Mouse (Mus musculus): Measurements from ENCODE around the gene Krr1. TPM values are rescaled to one million over a fixed set of nuclear protein-coding genes. Genes with fewer than 3 reads are reported as not detected.
A peak's percentile ranks its signal among the peaks of the same experiment; 100 is the strongest.

The Krr1 gene
- polyA plus RNA-seq, 1 experiment from 2014 or later: 59.6 TPM

GRCm38 (mm10) chr10:111959353-111959752 is 13.1 kb upstream of the Krr1 start:
- Histone ChIP-seq H3K27me3 (ENCODE audit: control insufficient read depth, insufficient read depth, low read length) (no peaks in the 10 kb centered on the region), H3K4me1 (replicated peaks; ENCODE audit: control insufficient read depth, insufficient read depth, low read length) (no peaks in the 10 kb centered on the region), H3K4me2 (replicated peaks; ENCODE audit: low read depth, low read length) (no peak overlapping the region), H3K27ac (ENCODE audit: low read depth, low read length) (no peak overlapping the region), H3K9me3 (ENCODE audit: control insufficient read depth, low read length) (no peaks in the 10 kb centered on the region), H3K4me3 (ENCODE audit: low read depth, low read length) (no peak overlapping the region), H3K9ac (ENCODE audit: low read depth, low read length) (no peak overlapping the region), H3K36me3 (ENCODE audit: control insufficient read depth, insufficient read depth, low read length) (no peaks in the 10 kb centered on the region)
- ATAC-seq (ENCODE audit: low FRiP score): no peak
- WGBS: 83% methylated on average over 2 of the region's 2 CpGs
- no peak for DNase-seq (ENCODE audit: low spot score)

DNA sequence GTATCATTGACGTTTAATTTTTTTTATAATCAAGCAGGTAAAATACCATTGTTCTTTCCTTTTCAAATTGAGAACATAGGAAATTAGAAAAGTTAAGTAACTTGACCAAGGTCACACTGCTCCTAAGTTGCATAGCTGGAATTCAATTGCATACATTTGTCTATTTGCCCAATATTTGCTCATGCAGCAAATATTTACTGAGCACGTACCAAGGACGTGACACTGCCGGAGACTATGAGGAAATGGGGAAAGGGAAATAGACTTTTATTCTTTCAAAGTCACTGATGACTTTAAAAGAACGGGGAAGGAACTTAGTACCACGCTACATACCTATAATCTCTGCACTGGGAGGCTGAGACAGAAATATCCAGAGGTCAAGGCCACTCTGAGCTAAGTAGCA is 12.0 kb upstream of the Krr1 start:
- Histone ChIP-seq H3K27ac (ENCODE audit: low read depth, low read length) (no peak overlapping the region), H3K9me3 (ENCODE audit: control insufficient read depth, low read length) (no peaks in the 10 kb centered on the region), H3K36me3 (ENCODE audit: control insufficient read depth, insufficient read depth, low read length) (no peaks in the 10 kb centered on the region), H3K9ac (ENCODE audit: low read depth, low read length) (no peak overlapping the region), H3K4me1 (replicated peaks; ENCODE audit: control insufficient read depth, insufficient read depth, low read length) (no peaks in the 10 kb centered on the region), H3K4me2 (replicated peaks; ENCODE audit: low read depth, low read length) (no peak overlapping the region), H3K4me3 (ENCODE audit: low read depth, low read length) (no peak overlapping the region), H3K27me3 (ENCODE audit: control insufficient read depth, insufficient read depth, low read length) (no peaks in the 10 kb centered on the region)
- DNase-seq (ENCODE audit: low spot score) (no peak), ATAC-seq (ENCODE audit: low FRiP score) (no peak)
- WGBS: 92% methylated on average over 6 of the region's 6 CpGs

- WGBS: 61% methylated on average over 4 of the region's 4 CpGs
- no peak for ATAC-seq (ENCODE audit: low FRiP score)
These were observed 6.1 kb upstream of the Krr1 start for GRCm38 (mm10) chr10:111966394-111966793.

GRCm38 (mm10) chr10:111971929-111972328 is 535 bp upstream of the Krr1 start:
- H3K36me3 ChIP-seq (ENCODE audit: control insufficient read depth, insufficient read depth, low read length): no peaks in the 10 kb centered on the region
- peak; percentile 62 for ATAC-seq (ENCODE audit: low FRiP score)
- no peaks in the 10 kb centered on the region for H3K4me1 ChIP-seq (replicated peaks; ENCODE audit: control insufficient read depth, insufficient read depth, low read length)

More at GRCm38 (mm10) chr10:111966394-111966793, 6.1 kb upstream of the Krr1 start:
- peak; percentile 16 for DNase-seq (ENCODE audit: low spot score)
- Histone ChIP-seq H3K9ac (ENCODE audit: low read depth, low read length) (no peak overlapping the region), H3K4me1 (replicated peaks; ENCODE audit: control insufficient read depth, insufficient read depth, low read length) (no peaks in the 10 kb centered on the region), H3K36me3 (ENCODE audit: control insufficient read depth, insufficient read depth, low read length) (no peaks in the 10 kb centered on the region), H3K27ac (ENCODE audit: low read depth, low read length) (no peak overlapping the region), H3K4me2 (replicated peaks; ENCODE audit: low read depth, low read length) (no peak overlapping the region), H3K9me3 (ENCODE audit: control insufficient read depth, low read length) (no peaks in the 10 kb centered on the region), H3K27me3 (ENCODE audit: control insufficient read depth, insufficient read depth, low read length) (no peaks in the 10 kb centered on the region), H3K4me3 (ENCODE audit: low read depth, low read length) (no peak overlapping the region)

DNA sequence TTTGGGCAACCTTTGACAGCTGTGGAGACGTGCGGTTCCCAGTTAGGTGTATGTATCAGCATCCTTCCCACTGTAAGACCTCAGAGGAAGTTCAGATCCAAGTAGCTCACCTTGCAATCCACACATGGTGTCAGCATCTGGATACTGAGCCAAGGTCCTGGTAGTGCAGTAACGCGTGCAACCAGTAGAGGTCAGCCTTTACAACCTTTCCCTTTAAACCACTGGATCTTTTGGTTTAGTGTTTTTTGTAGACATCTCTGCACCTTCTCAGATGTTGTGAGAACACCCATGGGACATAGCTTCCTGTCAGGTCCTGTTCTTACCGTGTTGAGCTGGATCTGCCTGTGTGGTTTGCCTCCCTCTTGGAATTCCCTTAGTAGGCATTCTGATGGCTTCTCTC is 5.1 kb downstream of the Krr1 start:
- no peak overlapping the region for H3K27ac ChIP-seq (ENCODE audit: low read depth, low read length)
- no peaks in the 10 kb centered on the region for H3K4me1 ChIP-seq (replicated peaks; ENCODE audit: control insufficient read depth, insufficient read depth, low read length)
- no peaks in the 10 kb centered on the region for H3K36me3 ChIP-seq (ENCODE audit: control insufficient read depth, insufficient read depth, low read length)
- WGBS: 44% methylated on average over 5 of the region's 5 CpGs
- H3K27me3 ChIP-seq (ENCODE audit: control insufficient read depth, insufficient read depth, low read length): no peaks in the 10 kb centered on the region
- no peaks in the 10 kb centered on the region for H3K9me3 ChIP-seq (ENCODE audit: control insufficient read depth, low read length)
- no peak overlapping the region for H3K9ac ChIP-seq (ENCODE audit: low read depth, low read length)
- H3K4me2 ChIP-seq (replicated peaks; ENCODE audit: low read depth, low read length): no peak overlapping the region
- DNase-seq (ENCODE audit: low spot score) (peak; percentile 78), ATAC-seq (ENCODE audit: low FRiP score) (peak; percentile 25; the same call in 1 of the 2 replicates)
- no peak overlapping the region for H3K4me3 ChIP-seq (ENCODE audit: low read depth, low read length)

More at GRCm38 (mm10) chr10:111971929-111972328, 535 bp upstream of the Krr1 start:
- 78% methylated on average over 3 of the region's 3 CpGs for WGBS
- Histone ChIP-seq H3K4me3 (ENCODE audit: low read depth, low read length) (no peak overlapping the region), H3K4me2 (replicated peaks; ENCODE audit: low read depth, low read length) (no peak overlapping the region), H3K9me3 (ENCODE audit: control insufficient read depth, low read length) (no peaks in the 10 kb centered on the region), H3K9ac (ENCODE audit: low read depth, low read length) (no peak overlapping the region), H3K27me3 (ENCODE audit: control insufficient read depth, insufficient read depth, low read length) (no peaks in the 10 kb centered on the region), H3K27ac (ENCODE audit: low read depth, low read length) (no peak overlapping the region)
- DNase-seq (ENCODE audit: low spot score): no peak

- Histone ChIP-seq H3K4me3 (ENCODE audit: low read depth, low read length) (no peak overlapping the region), H3K9ac (ENCODE audit: low read depth, low read length) (no peak overlapping the region), H3K36me3 (ENCODE audit: control insufficient read depth, insufficient read depth, low read length) (peaks cover 5% of the 10 kb centered on the region; the same call in 1 of the 2 replicates), H3K4me1 (replicated peaks; ENCODE audit: control insufficient read depth, insufficient read depth, low read length) (no peaks in the 10 kb centered on the region), H3K9me3 (ENCODE audit: control insufficient read depth, low read length) (no peaks in the 10 kb centered on the region), H3K27me3 (ENCODE audit: control insufficient read depth, insufficient read depth, low read length) (no peaks in the 10 kb centered on the region), H3K27ac (ENCODE audit: low read depth, low read length) (no peak overlapping the region), H3K4me2 (replicated peaks; ENCODE audit: low read depth, low read length) (no peak overlapping the region)
- WGBS: 94% methylated on average over 5 of the region's 5 CpGs
- DNase-seq (ENCODE audit: low spot score): no peak
- ATAC-seq (ENCODE audit: low FRiP score): no peak
These were observed 10.6 kb downstream of the Krr1 start for GRCm38 (mm10) chr10:111983070-111983469.

GRCm38 (mm10) chr10:111986453-111986852 is 14.0 kb downstream of the Krr1 start:
- Histone ChIP-seq H3K4me3 (ENCODE audit: low read depth, low read length) (no peak overlapping the region), H3K4me1 (replicated peaks; ENCODE audit: control insufficient read depth, insufficient read depth, low read length) (no peaks in the 10 kb centered on the region), H3K27ac (ENCODE audit: low read depth, low read length) (no peak overlapping the region), H3K36me3 (ENCODE audit: control insufficient read depth, insufficient read depth, low read length) (peaks cover 5% of the 10 kb centered on the region; the same call in 1 of the 2 replicates), H3K9me3 (ENCODE audit: control insufficient read depth, low read length) (no peaks in the 10 kb centered on the region), H3K4me2 (replicated peaks; ENCODE audit: low read depth, low read length) (no peak overlapping the region), H3K9ac (ENCODE audit: low read depth, low read length) (no peak overlapping the region), H3K27me3 (ENCODE audit: control insufficient read depth, insufficient read depth, low read length) (no peaks in the 10 kb centered on the region)
- ATAC-seq (ENCODE audit: low FRiP score) (no peak), DNase-seq (ENCODE audit: low spot score) (no peak)
- WGBS: 92% methylated on average over 6 of the region's 6 CpGs

GRCm38 (mm10) chr10:111995803-111996548 is 23.5 kb downstream of the Krr1 start:
- H3K9me3 ChIP-seq (ENCODE audit: control insufficient read depth, low read length): no peaks in the 10 kb centered on the region
- H3K9ac ChIP-seq (ENCODE audit: low read depth, low read length): no peak overlapping the region
- DNase-seq (ENCODE audit: low spot score) (no peak), ATAC-seq (ENCODE audit: low FRiP score) (no peak)
- H3K27ac ChIP-seq (ENCODE audit: low read depth, low read length): no peak overlapping the region
- WGBS: 93% methylated on average over 11 of the region's 11 CpGs
- H3K4me3 ChIP-seq (ENCODE audit: low read depth, low read length): no peak overlapping the region
- no peaks in the 10 kb centered on the region for H3K36me3 ChIP-seq (ENCODE audit: control insufficient read depth, insufficient read depth, low read length)
- no peak overlapping the region for H3K4me2 ChIP-seq (replicated peaks; ENCODE audit: low read depth, low read length)
- no peaks in the 10 kb centered on the region for H3K4me1 ChIP-seq (replicated peaks; ENCODE audit: control insufficient read depth, insufficient read depth, low read length)
- H3K27me3 ChIP-seq (ENCODE audit: control insufficient read depth, insufficient read depth, low read length): no peaks in the 10 kb centered on the region

DNA sequence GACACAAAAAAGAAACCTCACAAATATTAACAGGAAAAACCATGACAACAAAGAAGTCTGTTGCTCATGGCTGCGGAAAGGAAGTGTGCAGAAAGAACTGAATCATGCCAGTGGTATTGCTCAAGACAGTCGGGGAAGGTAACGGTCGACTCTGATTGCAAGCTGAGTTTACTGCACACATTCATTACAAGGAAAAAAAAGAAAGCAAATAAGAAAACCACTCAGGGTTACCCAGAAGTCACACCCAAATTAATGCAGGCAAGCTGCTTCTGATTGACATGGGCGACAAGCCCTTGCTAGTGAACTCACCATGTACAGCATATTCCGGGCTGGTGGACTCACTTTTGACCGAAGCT is 24.1 kb downstream of the Krr1 start:
- Histone ChIP-seq H3K36me3 (ENCODE audit: control insufficient read depth, insufficient read depth, low read length) (no peaks in the 10 kb centered on the region), H3K4me1 (replicated peaks; ENCODE audit: control insufficient read depth, insufficient read depth, low read length) (no peaks in the 10 kb centered on the region), H3K4me2 (replicated peaks; ENCODE audit: low read depth, low read length) (no peak overlapping the region), H3K9ac (ENCODE audit: low read depth, low read length) (no peak overlapping the region), H3K4me3 (ENCODE audit: low read depth, low read length) (no peak overlapping the region), H3K27ac (ENCODE audit: low read depth, low read length) (no peak overlapping the region), H3K9me3 (ENCODE audit: control insufficient read depth, low read length) (no peaks in the 10 kb centered on the region), H3K27me3 (ENCODE audit: control insufficient read depth, insufficient read depth, low read length) (no peaks in the 10 kb centered on the region)
- ATAC-seq (ENCODE audit: low FRiP score) (no peak), DNase-seq (ENCODE audit: low spot score) (no peak)
- WGBS: 91% methylated on average over 7 of the region's 7 CpGs

All from hindbrain, embryonic 11.5 days (tissue).